Mouse (Mus musculus) hematopoietic multipotent progenitor cell, adult 10-12 weeks (in vitro differentiated cells): Measurements from ENCODE around the gene Erich6b. TPM values are rescaled to one million over a fixed set of nuclear protein-coding genes. Genes with fewer than 3 reads are reported as not detected.

Source experiments
- polyA plus RNA-seq: library from polyadenylated mRNA; stranded (reverse); fragments of >175 nt; gene quantifications from 2 replicates; pipeline ENCODE4 v1.2.3, GENCODE M21; 2012; ENCODE audit warnings: low replicate concordance

Gene Erich6b
- polyA plus RNA-seq: not detected in 2 replicates

GRCm38 (mm10) chr14:75642080-75642479, at the start of gene Erich6b:
TSS of gene Erich6b (plus strand) at chr14:75642259.

GRCm38 (mm10) chr14:75592978-75593377, 49.1 kb upstream of the Erich6b start, which contains the start of gene Spert:
TSS of gene Spert (minus strand) at chr14:75593116.

Other genes starting within 250 kb of the Erich6b start
- 0.07 and 0.11 TPM in 2 replicates for gene Siah3, start 186.3 kb upstream of the Erich6b start, polyA plus RNA-seq
- not detected in 2 replicates for gene Spert, start 49.1 kb upstream of the Erich6b start, polyA plus RNA-seq
- gene Cog3, start 112.3 kb downstream of the Erich6b start, polyA plus RNA-seq: 3.6 and 6.0 TPM in 2 replicates
- 31.7 and 47.4 TPM in 2 replicates for gene Slc25a30, start 144.8 kb downstream of the Erich6b start, polyA plus RNA-seq
- gene Tpt1, start 202.8 kb downstream of the Erich6b start, polyA plus RNA-seq: 3,181 and 3,784 TPM in 2 replicates